Mouse (Mus musculus) brain, embryonic 14.5 days (tissue): ENCODE results near the gene Stat5b.

Experiments
- CTCF ChIP-seq: fragments of 200-500 bp; IDR thresholded peaks from 2 replicates; pipeline ENCODE4 v1.5.1; 2012; ENCODE audit warnings: inconsistent platforms, mild to moderate bottlenecking, moderate library complexity, borderline replicate concordance; ENCODE audit not compliant: insufficient read depth, insufficient read length; ENCODE audit errors: extremely low read depth
- POLR2A ChIP-seq: fragments of 200-500 bp; IDR thresholded peaks from 2 replicates; pipeline ENCODE4 v1.6.1; 2012; ENCODE audit warnings: mild to moderate bottlenecking, inconsistent platforms, borderline replicate concordance; ENCODE audit not compliant: poor library complexity, insufficient read depth, insufficient read length, severe bottlenecking; ENCODE audit errors: extremely low read depth

GRCm38 (mm10) chr11:100782568-100782967 lies 68.0 kb downstream of the Stat5b start:
- no peak for TF ChIP-seq POLR2A
- no peak for TF ChIP-seq CTCF
